Mouse (Mus musculus): ENCODE data around the gene Hcfc1r1. TPM values are rescaled to one million over a fixed set of nuclear protein-coding genes. Genes with fewer than 3 reads are reported as not detected.
A peak's percentile ranks its signal among the peaks of the same experiment; 100 is the strongest.

Hcfc1r1 gene
- 382 and 389 TPM in 2 replicates for polyA plus RNA-seq (2014; fragmentation: Nextera tagmentation; extraction: Ambion mirVana)

DNA sequence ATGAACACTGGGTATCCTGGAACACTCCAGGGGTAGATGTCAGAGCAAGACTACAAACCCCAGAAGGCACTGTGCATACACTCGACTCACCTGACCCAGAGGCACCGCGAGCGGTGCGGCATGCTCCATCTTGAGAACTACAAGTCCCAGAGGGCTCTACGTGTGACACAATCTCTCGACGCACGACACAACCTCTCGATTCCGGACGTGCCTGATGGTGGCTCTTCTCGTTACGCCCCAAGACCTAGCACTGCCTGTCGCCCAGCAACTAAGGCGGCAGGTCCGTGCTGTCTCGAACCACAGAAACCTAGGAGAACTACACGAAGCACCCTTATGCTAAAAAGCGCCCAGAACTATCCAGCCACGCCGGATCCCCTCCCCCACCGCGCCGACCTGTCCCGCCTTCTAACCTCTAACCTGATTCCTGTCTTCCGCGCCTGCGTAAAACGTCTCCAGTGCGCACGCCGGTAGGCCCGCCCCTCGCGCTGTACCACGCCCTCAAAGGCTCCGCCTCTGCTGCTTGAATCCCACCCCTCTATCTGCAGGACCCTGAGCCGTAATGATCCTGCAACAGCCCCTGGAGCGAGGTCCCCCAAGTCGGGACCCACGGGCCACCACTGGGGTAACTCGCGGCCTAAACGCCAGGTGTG is at the start of gene Hcfc1r1, which contains the start of gene Thoc6:
Gene Hcfc1r1 (plus strand): TSS at position 173 of the 650 bp plus-strand sequence.
Gene Thoc6 (minus strand): TSS at position 459 of the 650 bp plus-strand sequence.
- peak within 1 kb of the TSS; percentile 95 for H3K4me2 ChIP-seq
- peaks cover 21% of the 10 kb centered on the region for H3K4me1 ChIP-seq (ENCODE audit: control insufficient read depth, insufficient read depth, low read length)
- WGBS (ENCODE audit: insufficient replicate concordance), result under 1% methylated on average over 45 of the region's 45 CpGs
- peak; percentile 87 for ATAC-seq (replicated peaks; ENCODE audit: insufficient number of reproducible peaks, low FRiP score, low TSS enrichment)
- peaks cover 15% of the 10 kb centered on the region for H3K36me3 ChIP-seq (ENCODE audit: control insufficient read depth, insufficient read depth, low read length)
- H3K9me3 ChIP-seq (replicated peaks; ENCODE audit: control insufficient read depth, low read length), result no peaks in the 10 kb centered on the region
- peak within 1 kb of the TSS; percentile 95 for H3K27ac ChIP-seq (ENCODE audit: low read depth, low read length)
- peak within 1 kb of the TSS; percentile 86 for H3K9ac ChIP-seq (ENCODE audit: low read depth, low read length)
- peaks cover 3% of the 10 kb centered on the region for H3K27me3 ChIP-seq (ENCODE audit: control insufficient read depth, insufficient read depth, low read length)
- peak within 1 kb of the TSS; percentile 73 for H3K4me3 ChIP-seq (ENCODE audit: low read depth, low read length)

DNA sequence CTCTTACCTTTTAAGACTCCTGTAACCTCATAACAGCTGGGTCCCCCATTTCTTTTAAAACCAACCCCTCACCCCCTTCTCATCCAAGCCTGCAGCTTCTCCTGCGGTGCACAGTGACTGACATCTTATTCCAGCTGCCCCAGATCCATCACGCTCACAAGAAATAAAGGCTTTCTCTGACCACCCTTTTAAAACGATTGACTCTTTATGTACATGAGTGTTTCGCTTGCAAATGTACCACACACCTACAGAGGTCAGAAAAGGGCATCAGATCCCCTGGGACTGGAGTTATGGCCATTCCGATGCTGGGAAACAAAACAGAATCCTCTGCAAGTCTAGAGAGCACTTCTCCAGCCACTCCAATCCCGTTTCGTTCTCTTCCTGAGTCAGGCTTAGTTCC is 45.6 kb upstream of the Hcfc1r1 start:
- Histone ChIP-seq H3K4me1 (ENCODE audit: control insufficient read depth, insufficient read depth, low read length) (no peaks in the 10 kb centered on the region), H3K9ac (ENCODE audit: low read depth, low read length) (no peak overlapping the region), H3K27me3 (ENCODE audit: control insufficient read depth, insufficient read depth, low read length) (peaks cover 2% of the 10 kb centered on the region; the same call in 1 of the 2 replicates), H3K36me3 (ENCODE audit: control insufficient read depth, insufficient read depth, low read length) (no peaks in the 10 kb centered on the region), H3K4me3 (ENCODE audit: low read depth, low read length) (no peak overlapping the region), H3K27ac (ENCODE audit: low read depth, low read length) (no peak overlapping the region), H3K4me2 (no peak overlapping the region), H3K9me3 (replicated peaks; ENCODE audit: control insufficient read depth, low read length) (no peaks in the 10 kb centered on the region)
- 29% methylated on average over 7 of the region's 7 CpGs for WGBS (ENCODE audit: insufficient replicate concordance)
- ATAC-seq (replicated peaks; ENCODE audit: insufficient number of reproducible peaks, low FRiP score, low TSS enrichment), result no peak

DNA sequence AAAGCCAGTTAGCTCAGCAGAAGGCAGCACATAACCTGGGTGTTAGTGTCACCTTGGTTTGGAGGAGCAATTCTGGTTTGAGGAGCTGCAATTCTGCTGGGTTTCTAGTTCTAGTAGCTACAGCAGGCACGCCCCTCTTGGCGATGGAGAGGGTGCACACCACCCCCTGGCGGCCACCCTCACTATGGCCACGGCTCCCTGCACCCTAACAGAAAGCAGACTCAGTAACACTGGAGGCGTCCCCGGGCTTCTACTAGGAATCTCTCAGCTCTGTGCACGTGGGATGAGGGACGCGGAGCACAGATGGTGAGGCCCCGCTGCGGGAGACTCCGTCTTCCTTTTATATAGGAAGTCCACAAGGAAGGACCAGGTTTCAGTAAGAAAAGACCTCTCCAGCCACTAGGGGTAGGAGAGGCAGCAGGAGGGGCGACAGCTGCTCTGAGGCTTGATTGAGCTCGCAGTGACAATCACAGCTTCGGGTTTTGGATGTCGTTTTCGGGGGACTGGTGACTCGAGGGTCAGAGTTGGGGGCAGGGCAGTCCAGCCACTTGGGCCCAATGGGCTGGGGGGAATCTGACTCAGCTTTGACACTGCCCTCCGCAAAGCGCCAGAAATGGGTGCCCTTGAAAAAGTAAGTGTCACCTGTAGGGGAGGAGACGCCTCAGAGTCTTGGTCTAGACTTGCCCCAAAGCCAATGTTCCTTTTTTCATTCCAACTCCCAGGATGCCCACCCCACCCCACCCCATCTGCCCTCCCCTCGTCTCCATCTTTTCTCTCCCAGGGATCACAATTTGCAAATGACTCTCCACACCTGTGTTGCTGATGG is 43.0 kb upstream of the Hcfc1r1 start:
- 0 out of 2 replicates have a peak overlapping the region, but pooled peaks have one; percentile 18 for H3K4me3 ChIP-seq (ENCODE audit: low read depth, low read length)
- WGBS (ENCODE audit: insufficient replicate concordance), result 15% methylated on average over 22 of the region's 22 CpGs
- H3K27ac ChIP-seq (ENCODE audit: low read depth, low read length), result no peak overlapping the region
- no peaks in the 10 kb centered on the region for H3K4me1 ChIP-seq (ENCODE audit: control insufficient read depth, insufficient read depth, low read length)
- H3K27me3 ChIP-seq (ENCODE audit: control insufficient read depth, insufficient read depth, low read length), result peaks cover 2% of the 10 kb centered on the region; the same call in 1 of the 2 replicates
- H3K9ac ChIP-seq (ENCODE audit: low read depth, low read length), result 0 out of 2 replicates have a peak overlapping the region, but pooled peaks have one; percentile 39
- H3K9me3 ChIP-seq (replicated peaks; ENCODE audit: control insufficient read depth, low read length), result no peaks in the 10 kb centered on the region
- ATAC-seq (replicated peaks; ENCODE audit: insufficient number of reproducible peaks, low FRiP score, low TSS enrichment), result peak; percentile 48; the same call in 1 of the 2 replicates
- H3K4me2 ChIP-seq, result peak overlapping the region; percentile 55
- no peaks in the 10 kb centered on the region for H3K36me3 ChIP-seq (ENCODE audit: control insufficient read depth, insufficient read depth, low read length)

DNA sequence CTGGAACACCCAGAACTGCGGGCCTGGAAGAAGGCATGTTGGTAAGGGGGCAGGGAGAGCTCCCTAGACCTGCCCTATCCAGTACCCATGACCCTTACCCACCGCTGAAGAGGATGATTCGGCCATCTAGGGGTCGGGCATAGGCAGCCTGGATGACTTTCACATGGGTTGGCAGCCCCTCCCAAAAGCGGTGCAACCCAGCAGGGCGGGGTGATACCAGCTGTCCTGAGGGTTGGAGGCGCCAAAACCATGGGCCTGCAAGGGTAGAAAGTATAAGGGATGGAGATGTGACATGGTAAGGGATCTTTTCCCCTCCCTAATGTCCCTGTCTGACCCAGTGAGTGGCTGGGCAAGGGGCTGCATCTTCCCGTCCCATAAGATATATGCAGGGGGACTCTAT is 42.2 kb upstream of the Hcfc1r1 start:
- ATAC-seq (replicated peaks; ENCODE audit: insufficient number of reproducible peaks, low FRiP score, low TSS enrichment), result no peak
- WGBS (ENCODE audit: insufficient replicate concordance), result 66% methylated on average over 8 of the region's 8 CpGs
- H3K9me3 ChIP-seq (replicated peaks; ENCODE audit: control insufficient read depth, low read length), result no peaks in the 10 kb centered on the region

DNA sequence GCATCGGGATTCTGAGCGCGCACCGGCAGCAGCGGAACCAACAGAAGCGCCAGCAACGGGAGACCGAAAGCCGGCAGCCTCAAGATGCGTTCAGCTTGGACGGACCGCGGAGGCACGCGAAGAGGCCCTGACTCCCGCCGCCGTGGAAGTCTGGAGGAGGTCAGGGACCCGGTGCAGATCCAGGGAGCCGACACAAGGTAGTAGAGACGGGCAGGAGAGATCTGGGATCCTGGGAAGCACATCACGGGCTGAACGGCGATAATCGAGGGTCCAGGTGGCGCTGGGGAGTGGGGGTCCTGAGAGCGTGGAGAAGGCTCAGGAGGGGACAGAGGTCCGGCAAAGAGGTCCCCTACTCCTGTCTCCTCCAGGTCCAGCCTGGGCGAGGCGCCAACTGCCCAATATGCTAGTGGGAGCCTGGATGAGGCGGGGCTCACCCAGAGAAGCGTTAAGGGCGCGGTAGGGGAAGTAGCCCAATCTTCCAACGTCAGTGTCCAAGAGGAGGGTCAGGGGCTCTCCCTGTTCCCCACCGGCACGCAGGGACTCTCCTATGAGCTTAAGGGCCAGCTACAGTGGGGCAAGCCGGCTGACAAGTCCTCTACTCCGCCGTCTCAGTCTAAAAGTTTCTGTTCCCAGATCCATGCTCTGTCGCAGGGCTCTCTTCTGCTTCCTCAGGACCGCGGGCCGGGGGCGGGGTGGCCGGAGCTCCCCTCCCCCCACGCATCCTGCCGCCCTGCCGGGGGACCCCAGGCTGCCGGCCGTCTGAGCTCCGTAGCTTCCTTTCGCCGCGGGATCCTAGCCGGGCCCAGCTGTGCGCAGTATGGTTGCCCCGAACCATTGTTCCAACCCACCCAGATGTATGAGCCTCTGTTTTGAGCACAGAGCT is 28.5 kb upstream of the Hcfc1r1 start, which contains the start of gene Mmp25:
Gene Mmp25 (minus strand): TSS at position 665 of the 883 bp plus-strand sequence.
- ATAC-seq (replicated peaks; ENCODE audit: insufficient number of reproducible peaks, low FRiP score, low TSS enrichment), result peak; percentile 15; the same call in 1 of the 2 replicates
- Histone ChIP-seq H3K9ac (ENCODE audit: low read depth, low read length) (peak within 1 kb of the TSS; percentile 12), H3K27me3 (ENCODE audit: control insufficient read depth, insufficient read depth, low read length) (peaks cover 18% of the 10 kb centered on the region), H3K4me3 (ENCODE audit: low read depth, low read length) (peak within 1 kb of the TSS; percentile 57), H3K27ac (ENCODE audit: low read depth, low read length) (no peak within 1 kb of the TSS), H3K4me1 (ENCODE audit: control insufficient read depth, insufficient read depth, low read length) (no peaks in the 10 kb centered on the region), H3K9me3 (replicated peaks; ENCODE audit: control insufficient read depth, low read length) (no peaks in the 10 kb centered on the region), H3K36me3 (ENCODE audit: control insufficient read depth, insufficient read depth, low read length) (no peaks in the 10 kb centered on the region), H3K4me2 (peak within 1 kb of the TSS; percentile 93)
- WGBS (ENCODE audit: insufficient replicate concordance), result under 1% methylated on average over 58 of the region's 58 CpGs

More for the DNA sequence above, 42.2 kb upstream of the Hcfc1r1 start:
- Histone ChIP-seq H3K9ac (ENCODE audit: low read depth, low read length) (no peak overlapping the region), H3K36me3 (ENCODE audit: control insufficient read depth, insufficient read depth, low read length) (no peaks in the 10 kb centered on the region), H3K27me3 (ENCODE audit: control insufficient read depth, insufficient read depth, low read length) (peaks cover 2% of the 10 kb centered on the region; the same call in 1 of the 2 replicates), H3K27ac (ENCODE audit: low read depth, low read length) (no peak overlapping the region), H3K4me1 (ENCODE audit: control insufficient read depth, insufficient read depth, low read length) (no peaks in the 10 kb centered on the region), H3K4me3 (ENCODE audit: low read depth, low read length) (no peak overlapping the region), H3K4me2 (no peak overlapping the region)

DNA sequence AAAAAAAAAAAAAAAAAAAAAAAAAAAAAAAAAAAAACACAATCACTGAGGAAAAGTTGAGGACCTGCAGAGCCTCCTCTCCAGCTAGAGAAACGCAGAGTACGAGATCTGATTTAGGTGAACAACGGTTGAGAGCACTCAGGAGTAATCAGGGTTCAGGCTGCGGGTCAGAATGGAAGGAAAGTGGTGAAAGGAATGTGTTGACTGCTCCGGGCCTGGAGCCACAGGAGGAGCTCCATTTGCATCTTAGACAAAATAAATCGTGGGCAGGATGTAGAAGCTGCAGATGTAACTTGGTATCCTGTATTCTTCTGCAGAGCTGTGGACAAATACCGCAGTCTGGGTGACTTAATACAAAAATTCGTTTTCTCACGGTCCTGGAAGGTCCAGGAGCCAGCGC is 27.5 kb upstream of the Hcfc1r1 start:
- Histone ChIP-seq H3K9me3 (replicated peaks; ENCODE audit: control insufficient read depth, low read length) (no peaks in the 10 kb centered on the region), H3K4me1 (ENCODE audit: control insufficient read depth, insufficient read depth, low read length) (no peaks in the 10 kb centered on the region), H3K9ac (ENCODE audit: low read depth, low read length) (no peak overlapping the region), H3K27ac (ENCODE audit: low read depth, low read length) (no peak overlapping the region), H3K4me2 (no peak overlapping the region), H3K4me3 (ENCODE audit: low read depth, low read length) (no peak overlapping the region), H3K27me3 (ENCODE audit: control insufficient read depth, insufficient read depth, low read length) (peaks cover 18% of the 10 kb centered on the region), H3K36me3 (ENCODE audit: control insufficient read depth, insufficient read depth, low read length) (no peaks in the 10 kb centered on the region)
- WGBS (ENCODE audit: insufficient replicate concordance), result 19% methylated on average over 10 of the region's 10 CpGs
- ATAC-seq (replicated peaks; ENCODE audit: insufficient number of reproducible peaks, low FRiP score, low TSS enrichment), result no peak

DNA sequence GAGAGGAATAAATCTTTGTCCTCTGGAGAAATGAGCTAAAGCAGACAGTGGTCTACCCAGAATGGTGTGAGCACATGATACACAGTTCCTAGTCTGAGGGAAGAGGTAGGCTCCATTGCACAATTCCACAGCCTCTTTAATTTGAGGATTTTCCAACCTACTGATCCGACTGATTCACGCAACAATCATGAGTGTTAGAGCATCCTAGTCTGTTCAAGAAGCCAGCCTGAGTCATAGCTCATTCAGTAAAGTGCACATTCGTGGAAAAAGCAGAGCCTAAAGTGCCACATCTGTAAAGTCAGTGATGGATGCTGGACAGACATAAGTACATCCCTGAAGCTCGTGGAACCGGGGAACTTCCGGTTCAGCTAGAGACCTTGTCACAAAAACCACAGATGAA is 22.0 kb upstream of the Hcfc1r1 start:
- H3K4me2 ChIP-seq, result no peak overlapping the region
- no peaks in the 10 kb centered on the region for H3K4me1 ChIP-seq (ENCODE audit: control insufficient read depth, insufficient read depth, low read length)
- no peaks in the 10 kb centered on the region for H3K9me3 ChIP-seq (replicated peaks; ENCODE audit: control insufficient read depth, low read length)
- no peak overlapping the region for H3K4me3 ChIP-seq (ENCODE audit: low read depth, low read length)
- H3K36me3 ChIP-seq (ENCODE audit: control insufficient read depth, insufficient read depth, low read length), result no peaks in the 10 kb centered on the region
- no peak for ATAC-seq (replicated peaks; ENCODE audit: insufficient number of reproducible peaks, low FRiP score, low TSS enrichment)
- 81% methylated on average over 6 of the region's 6 CpGs for WGBS (ENCODE audit: insufficient replicate concordance)
- no peak overlapping the region for H3K27ac ChIP-seq (ENCODE audit: low read depth, low read length)
- 0 out of 2 replicates have a peak, but pooled peaks cover under 1% of the 10 kb centered on the region for H3K27me3 ChIP-seq (ENCODE audit: control insufficient read depth, insufficient read depth, low read length)
- H3K9ac ChIP-seq (ENCODE audit: low read depth, low read length), result no peak overlapping the region

DNA sequence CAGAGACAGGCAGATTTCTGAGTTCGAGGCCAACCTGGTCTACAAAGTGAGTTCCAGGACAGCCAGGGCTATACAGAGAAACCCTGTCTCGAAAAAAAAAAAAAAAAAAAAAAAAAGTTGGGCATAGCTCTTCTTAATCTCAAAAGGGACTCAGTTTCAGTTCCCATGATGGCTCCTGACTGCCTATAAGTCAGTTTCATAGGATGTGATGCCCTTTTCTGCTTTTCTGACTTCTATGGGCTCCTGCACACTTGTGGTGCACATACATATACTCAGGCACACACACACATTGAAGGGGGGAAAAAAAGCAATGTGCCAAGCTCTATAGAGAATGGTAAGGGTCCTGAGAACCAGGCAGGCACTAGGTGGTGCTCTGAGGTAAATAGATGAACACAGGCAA is 20.1 kb upstream of the Hcfc1r1 start:
- Histone ChIP-seq H3K27ac (ENCODE audit: low read depth, low read length) (no peak overlapping the region), H3K27me3 (ENCODE audit: control insufficient read depth, insufficient read depth, low read length) (0 out of 2 replicates have a peak, but pooled peaks cover 4% of the 10 kb centered on the region), H3K4me1 (ENCODE audit: control insufficient read depth, insufficient read depth, low read length) (no peaks in the 10 kb centered on the region), H3K4me3 (ENCODE audit: low read depth, low read length) (no peak overlapping the region), H3K36me3 (ENCODE audit: control insufficient read depth, insufficient read depth, low read length) (no peaks in the 10 kb centered on the region), H3K9ac (ENCODE audit: low read depth, low read length) (no peak overlapping the region), H3K9me3 (replicated peaks; ENCODE audit: control insufficient read depth, low read length) (no peaks in the 10 kb centered on the region), H3K4me2 (no peak overlapping the region)
- ATAC-seq (replicated peaks; ENCODE audit: insufficient number of reproducible peaks, low FRiP score, low TSS enrichment), result no peak
- 69% methylated on average over 1 of the region's 2 CpGs for WGBS (ENCODE audit: insufficient replicate concordance)
